Mouse (Mus musculus) limb, embryonic 11.5 days (tissue): ENCODE measurements at regions not wholly inside any gene's neighbourhood (a gene's known extent, or its start where the extent isn't known, plus 50 kb on each side); places are given as distances from the start of the nearest gene placed in this dataset.

Experiments
- ATAC-seq: fragments of 200-750 bp; cut with Nextera tagmentation; 2 replicates; pipeline ENCODE4 v1.8.0; 2017; ENCODE audit warnings: low read depth; ENCODE audit not compliant: insufficient number of reproducible peaks, low FRiP score, low TSS enrichment
- DNase-seq: peaks from one replicate; pipeline ENCODE4 v3.0.0-alpha.2; 2015; ENCODE audit warnings: low spot score
- H3K27ac ChIP-seq: fragments of 300-500 bp; sonication (generic); replicated peaks from 2 replicates; pipeline ENCODE4 v1.5.1; 2014; ENCODE audit warnings: low read depth, mild to moderate bottlenecking, low read length
- H3K27me3 ChIP-seq: fragments of 300-500 bp; sonication (generic); 2 replicates; pipeline ENCODE4 v1.6.1; 2014; ENCODE audit warnings: mild to moderate bottlenecking, low read length, mixed read lengths; ENCODE audit not compliant: control insufficient read depth, insufficient read depth
- H3K36me3 ChIP-seq: fragments of 300-500 bp; sonication (generic); 2 replicates; pipeline ENCODE4 v1.6.1; 2014; ENCODE audit warnings: mild to moderate bottlenecking, low read length, moderate library complexity, mixed read lengths; ENCODE audit not compliant: control insufficient read depth, insufficient read depth
- H3K4me1 ChIP-seq: fragments of 300-500 bp; sonication (generic); 2 replicates; pipeline ENCODE4 v1.6.1; 2014; ENCODE audit warnings: low read length, mixed read lengths; ENCODE audit not compliant: control insufficient read depth, insufficient read depth
- H3K4me2 ChIP-seq: fragments of 300-500 bp; sonication (generic); 2 replicates; pipeline ENCODE4 v1.6.1; 2014; ENCODE audit warnings: low read depth, mild to moderate bottlenecking, moderate library complexity; ENCODE audit not compliant: severe bottlenecking
- H3K4me3 ChIP-seq: fragments of 300-500 bp; sonication (generic); 2 replicates; pipeline ENCODE4 v1.5.1; 2014; ENCODE audit warnings: low read depth, low read length
- H3K9ac ChIP-seq: fragments of 300-500 bp; sonication (generic); 2 replicates; pipeline ENCODE4 v1.6.1; 2014; ENCODE audit warnings: mild to moderate bottlenecking, low read length
- H3K9me3 ChIP-seq: fragments of 300-500 bp; sonication (generic); 2 replicates; pipeline ENCODE4 v1.6.1; 2016; ENCODE audit warnings: low read length; ENCODE audit not compliant: control insufficient read depth
- WGBS: fragments of 180-500 bp; shearing (Covaris S2); extraction: QIAGEN DNeasy Blood & Tissue Kit; methylation state at CpG from one replicate; pipeline ENCODE4 v1.1.7; 2014; 5-methylcytosine and 5-hydroxymethylcytosine counted together

DNA sequence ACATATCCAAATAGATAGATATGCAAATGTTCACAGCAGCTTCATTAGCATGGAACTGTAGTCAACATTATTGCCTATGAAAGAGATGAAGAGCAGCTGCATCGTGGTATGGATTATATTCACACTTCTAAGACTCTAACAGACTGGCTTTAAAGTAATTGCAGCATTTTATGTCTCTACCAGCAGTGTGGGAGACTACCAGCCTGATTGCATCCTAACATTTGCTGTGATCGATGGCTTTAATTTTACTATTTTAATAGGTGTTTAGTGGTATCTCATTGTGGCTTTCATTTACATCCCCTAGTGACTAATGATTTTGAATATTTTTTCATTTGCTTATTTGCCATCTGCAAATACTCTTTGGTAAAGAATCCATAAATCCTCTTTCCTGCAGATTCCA, 574.1 kb downstream of the Ccdc50 start:
- ATAC-seq (no peak), DNase-seq (no peak)
- Histone ChIP-seq H3K4me2 (no peak overlapping the region), H3K4me3 (no peak overlapping the region), H3K4me1 (no peaks in the 10 kb centered on the region), H3K9ac (no peak overlapping the region), H3K36me3 (no peaks in the 10 kb centered on the region), H3K27me3 (no peaks in the 10 kb centered on the region), H3K9me3 (no peaks in the 10 kb centered on the region), H3K27ac (no peak overlapping the region)
- 55% methylated on average over 2 of the region's 2 CpGs for whole genome bisulfite sequencing

DNA sequence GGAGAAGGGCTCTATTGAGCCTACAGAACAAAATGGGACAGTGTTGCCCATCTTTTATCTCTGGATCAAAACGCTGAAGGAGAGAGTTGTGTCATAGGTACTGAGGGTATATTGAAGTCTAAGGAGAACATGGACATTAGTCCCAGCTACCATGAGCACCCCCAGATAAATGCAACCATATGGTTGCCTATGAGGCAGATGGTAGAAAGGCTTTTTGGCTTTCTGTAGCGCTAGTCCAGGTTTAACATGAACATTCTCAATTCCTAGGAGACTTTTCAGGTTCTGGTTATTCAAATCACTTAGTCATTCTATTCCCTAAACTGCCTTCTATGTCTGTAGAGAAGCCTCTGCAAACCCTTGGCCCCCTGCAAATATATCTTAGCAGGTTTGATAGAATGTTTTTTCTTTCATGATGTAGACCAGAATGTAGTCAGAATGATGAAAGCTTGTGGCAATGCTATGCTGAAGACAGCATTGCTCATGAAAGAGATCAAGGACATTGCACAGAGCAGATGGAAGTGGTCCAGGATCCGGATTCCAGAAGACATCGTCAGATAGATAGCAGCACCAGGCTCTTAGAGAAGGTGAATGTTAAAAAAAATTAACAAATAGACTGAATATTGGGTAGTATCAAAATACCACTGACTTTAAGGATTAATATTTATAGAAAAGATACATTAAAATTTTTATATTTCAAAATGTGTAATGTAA, 590.2 kb downstream of the Ccdc50 start:
- 84% methylated on average over 4 of the region's 4 CpGs for WGBS

GRCm38 (mm10) chr16:28015276-28015897, 626.7 kb downstream of the Ccdc50 start:
- Histone ChIP-seq H3K9me3 (no peaks in the 10 kb centered on the region), H3K4me1 (no peaks in the 10 kb centered on the region), H3K27ac (no peak overlapping the region), H3K9ac (no peak overlapping the region), H3K27me3 (no peaks in the 10 kb centered on the region), H3K36me3 (no peaks in the 10 kb centered on the region), H3K4me3 (no peak overlapping the region), H3K4me2 (no peak overlapping the region)
- 55% methylated on average over 6 of the region's 6 CpGs for WGBS
- ATAC-seq = no peak
- no peak for DNase-seq

More for the DNA sequence above, 590.2 kb downstream of the Ccdc50 start:
- no peaks in the 10 kb centered on the region for H3K4me1 ChIP-seq
- H3K9ac ChIP-seq = no peak overlapping the region
- no peak for DNase-seq
- no peaks in the 10 kb centered on the region for H3K36me3 ChIP-seq
- no peaks in the 10 kb centered on the region for H3K9me3 ChIP-seq
- H3K4me3 ChIP-seq = no peak overlapping the region
- H3K27ac ChIP-seq = no peak overlapping the region
- no peak for ATAC-seq
- H3K4me2 ChIP-seq = no peak overlapping the region
- H3K27me3 ChIP-seq = no peaks in the 10 kb centered on the region

DNA sequence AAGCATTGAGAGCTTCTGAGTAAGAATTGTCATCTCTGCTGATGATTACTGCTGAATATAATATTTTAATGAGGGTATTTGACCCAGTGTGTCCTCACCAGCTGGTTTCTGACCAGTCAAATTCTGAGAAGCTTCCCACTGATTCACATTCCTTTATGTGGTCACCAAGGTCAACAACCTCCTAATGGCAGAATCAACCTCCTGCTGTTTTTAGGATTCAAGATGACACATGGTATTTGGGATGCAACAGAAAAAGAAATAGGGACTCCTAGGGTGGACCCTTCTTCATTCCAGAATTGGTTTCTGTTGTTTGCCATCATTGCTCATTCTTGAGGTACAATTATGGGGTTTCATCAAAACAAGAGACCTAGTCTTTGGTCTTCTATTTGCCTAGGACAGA, 629.6 kb downstream of the Ccdc50 start:
- H3K4me3 ChIP-seq = no peak overlapping the region
- H3K27me3 ChIP-seq = no peaks in the 10 kb centered on the region
- H3K27ac ChIP-seq = no peak overlapping the region
- no peak overlapping the region for H3K4me2 ChIP-seq
- H3K9ac ChIP-seq = no peak overlapping the region
- H3K9me3 ChIP-seq = no peaks in the 10 kb centered on the region
- DNase-seq (no peak), ATAC-seq (no peak)
- no peaks in the 10 kb centered on the region for H3K36me3 ChIP-seq
- no peaks in the 10 kb centered on the region for H3K4me1 ChIP-seq

- no peak for DNase-seq
- no peaks in the 10 kb centered on the region for H3K4me1 ChIP-seq
- no peaks in the 10 kb centered on the region for H3K9me3 ChIP-seq
- ATAC-seq = no peak
- no peak overlapping the region for H3K9ac ChIP-seq
- WGBS = 47% methylated on average over 2 of the region's 2 CpGs
- H3K27ac ChIP-seq = no peak overlapping the region
- H3K4me2 ChIP-seq = no peak overlapping the region
- H3K4me3 ChIP-seq = no peak overlapping the region
- H3K36me3 ChIP-seq = no peaks in the 10 kb centered on the region
- H3K27me3 ChIP-seq = no peaks in the 10 kb centered on the region
Measured at GRCm38 (mm10) chr16:28038954-28039353, 650.3 kb downstream of the Ccdc50 start.

DNA sequence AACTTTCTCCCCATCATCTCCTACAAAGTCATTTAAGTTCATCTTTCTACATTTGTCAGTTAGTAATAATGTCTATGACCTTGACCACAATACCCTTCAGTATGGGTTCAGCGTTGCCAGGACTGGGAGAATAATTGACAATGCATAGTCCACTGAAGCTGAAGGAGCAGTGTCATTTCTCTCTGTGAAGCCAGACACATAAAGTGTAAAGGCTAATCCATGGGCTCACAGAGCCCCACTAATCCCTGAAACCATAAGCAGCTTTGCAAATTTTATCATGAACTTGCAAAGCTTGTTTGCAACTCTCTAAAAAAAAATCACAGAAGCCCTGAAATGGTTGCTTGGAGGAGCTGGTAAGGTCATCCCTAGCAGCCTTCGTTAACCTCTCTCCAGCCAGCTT, 654.4 kb downstream of the Ccdc50 start:
- ATAC-seq (no peak), DNase-seq (no peak)
- Histone ChIP-seq H3K27me3 (no peaks in the 10 kb centered on the region), H3K9me3 (no peaks in the 10 kb centered on the region), H3K4me2 (no peak overlapping the region), H3K36me3 (no peaks in the 10 kb centered on the region), H3K9ac (no peak overlapping the region), H3K27ac (no peak overlapping the region), H3K4me1 (no peaks in the 10 kb centered on the region), H3K4me3 (no peak overlapping the region)
- 52% methylated on average over 2 of the region's 2 CpGs for WGBS

DNA sequence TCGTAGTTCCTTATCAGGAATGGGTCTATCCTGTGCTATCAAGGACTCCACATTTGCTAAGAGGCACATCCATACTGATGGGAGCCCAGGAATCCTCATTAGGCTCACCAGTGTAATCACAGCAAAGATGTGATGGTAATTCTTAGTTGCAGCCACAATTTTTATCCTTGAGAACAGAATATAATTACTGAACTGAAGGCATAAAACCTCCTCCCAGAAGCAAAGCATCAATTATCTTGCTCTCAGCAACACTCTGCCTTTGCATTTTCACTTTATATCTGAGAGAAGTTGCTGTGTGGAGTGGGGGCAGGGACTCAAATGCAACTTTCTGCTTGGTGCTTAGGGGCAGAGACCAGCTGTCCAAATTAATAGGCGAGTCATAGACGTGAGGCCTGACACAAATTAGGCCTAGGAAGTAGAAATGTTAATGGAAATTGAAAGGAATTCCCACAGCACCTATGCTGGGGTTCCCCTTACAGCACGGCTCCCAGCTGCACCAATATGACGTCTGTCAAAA, 676.2 kb downstream of the Ccdc50 start:
- ATAC-seq = no peak
- no peak overlapping the region for H3K27ac ChIP-seq
- H3K27me3 ChIP-seq = no peaks in the 10 kb centered on the region
- WGBS = 42% methylated on average over 5 of the region's 5 CpGs
- no peaks in the 10 kb centered on the region for H3K36me3 ChIP-seq
- no peak overlapping the region for H3K4me2 ChIP-seq
- no peaks in the 10 kb centered on the region for H3K9me3 ChIP-seq
- H3K9ac ChIP-seq = no peak overlapping the region
- no peak for DNase-seq
- H3K4me1 ChIP-seq = no peaks in the 10 kb centered on the region
- no peak overlapping the region for H3K4me3 ChIP-seq

- no peak overlapping the region for H3K4me3 ChIP-seq
- H3K9me3 ChIP-seq = no peaks in the 10 kb centered on the region
- H3K9ac ChIP-seq = no peak overlapping the region
- 54% methylated on average over 7 of the region's 7 CpGs for WGBS
- H3K4me2 ChIP-seq = no peak overlapping the region
- H3K27ac ChIP-seq = no peak overlapping the region
- no peak for ATAC-seq
- no peaks in the 10 kb centered on the region for H3K4me1 ChIP-seq
- H3K36me3 ChIP-seq = no peaks in the 10 kb centered on the region
- H3K27me3 ChIP-seq = no peaks in the 10 kb centered on the region
- no peak for DNase-seq
Measured at GRCm38 (mm10) chr16:28082891-28083649, 669.8 kb downstream of the Fgf12 start.
